Mouse (Mus musculus): ENCODE data around the gene Mtch1.
"Not testable (repeated sequence)": the region's sequence is repeated elsewhere in the genome, so short reads cannot be mapped to it uniquely, and the experiment has no call there.

The Mtch1 gene

GRCm38 (mm10) chr17:29347645-29348256, at the start of gene Mtch1:
Gene Mtch1, minus strand, starts transcription at chr17:29347934.
- peak; percentile 100 for DNase-seq

GRCm38 (mm10) chr17:29396821-29397242, 49.1 kb upstream of the Mtch1 start:
- peak; percentile 85 to 89 for DNase-seq

GRCm38 (mm10) chr17:29396056-29396799, 48.5 kb upstream of the Mtch1 start:
- no peak for DNase-seq

- peak; percentile 75 for DNase-seq
Measured at GRCm38 (mm10) chr17:29395381-29395780, 47.6 kb upstream of the Mtch1 start.

- DNase-seq = not testable (repeated sequence)
Measured at GRCm38 (mm10) chr17:29394761-29395160, 47.0 kb upstream of the Mtch1 start.

- no peak for DNase-seq
Measured at GRCm38 (mm10) chr17:29394106-29394760, 46.5 kb upstream of the Mtch1 start.

GRCm38 (mm10) chr17:29393335-29394089, 45.8 kb upstream of the Mtch1 start:
- peak; percentile 46 to 47 for DNase-seq

GRCm38 (mm10) chr17:29391280-29391679, 43.5 kb upstream of the Mtch1 start:
- DNase-seq = no peak

GRCm38 (mm10) chr17:29388978-29389377, 41.2 kb upstream of the Mtch1 start:
- DNase-seq = no peak

- DNase-seq = no peak
Measured at GRCm38 (mm10) chr17:29385746-29386145, 38.0 kb upstream of the Mtch1 start.

GRCm38 (mm10) chr17:29384850-29385438, 37.2 kb upstream of the Mtch1 start:
- DNase-seq = peak; percentile 49 to 67

GRCm38 (mm10) chr17:29383923-29384322, 36.2 kb upstream of the Mtch1 start:
- no peak for DNase-seq

- DNase-seq = no peak
Measured at GRCm38 (mm10) chr17:29382417-29382816, 34.7 kb upstream of the Mtch1 start.

GRCm38 (mm10) chr17:29381472-29381871, 33.7 kb upstream of the Mtch1 start:
- peak; percentile 68 to 82 for DNase-seq

- DNase-seq = no peak
Measured at GRCm38 (mm10) chr17:29380241-29380640, 32.5 kb upstream of the Mtch1 start.

- DNase-seq = no peak
Measured at GRCm38 (mm10) chr17:29378056-29378455, 30.3 kb upstream of the Mtch1 start.

GRCm38 (mm10) chr17:29375871-29376270, 28.1 kb upstream of the Mtch1 start:
- DNase-seq = no peak

GRCm38 (mm10) chr17:29370984-29371723, 23.4 kb upstream of the Mtch1 start:
- DNase-seq = peak; percentile 91 to 94

GRCm38 (mm10) chr17:29368726-29369125, 21.0 kb upstream of the Mtch1 start:
- DNase-seq = peak; percentile 57 to 67

GRCm38 (mm10) chr17:29365105-29365621, 17.4 kb upstream of the Mtch1 start:
- no peak for DNase-seq

GRCm38 (mm10) chr17:29363109-29363508, 15.4 kb upstream of the Mtch1 start:
- DNase-seq = no peak

Measured in lung, postnatal 4 days (tissue).